Mouse (Mus musculus) small intestine, adult 2 months (tissue): ENCODE data around the gene Ttc7.

Experiments used
- CTCF ChIP-seq: fragments of 200-500 bp; IDR thresholded peaks from 2 replicates; pipeline ENCODE4 v1.5.1; 2012; ENCODE audit warnings: low read depth, mild to moderate bottlenecking, control low read depth, inconsistent platforms, low read length, moderate library complexity, mixed read lengths; ENCODE audit not compliant: insufficient replicate concordance, insufficient read length; ENCODE audit errors: extremely low read depth
- POLR2A ChIP-seq: fragments of 200-500 bp; IDR thresholded peaks from 2 replicates; pipeline ENCODE4 v1.6.1; 2012; ENCODE audit warnings: low read depth, mild to moderate bottlenecking, control low read depth, inconsistent platforms, low read length, moderate library complexity

GRCm38 (mm10) chr17:87348353-87348752 is 65.7 kb downstream of the Ttc7 start:
- no peak for TF ChIP-seq CTCF
- no peak for TF ChIP-seq POLR2A
